Mouse (Mus musculus): Measurements from ENCODE around the gene Slc17a7.

Gene Slc17a7

GRCm38 (mm10) chr7:45129776-45130512, 33.8 kb upstream of the Slc17a7 start:
- in situ Hi-C loops (cut with MboI; ENCODE audit: unreplicated experiment in 2 of 2), result loop anchor here in 1 of 2 experiments (5.0 to 10.0 kb wide), 4 partner anchors 48 to 585 kb away; partner anchors contain the start of genes Prmt1, Rpl18 and Sphk2

GRCm38 (mm10) chr7:45131850-45132249, 31.9 kb upstream of the Slc17a7 start:
- in situ Hi-C loops (cut with MboI; ENCODE audit: unreplicated experiment in 2 of 2), result no loop called here

- in situ Hi-C loops (cut with MboI; ENCODE audit: unreplicated experiment in 2 of 2), result no loop called here
These were observed 30.1 kb upstream of the Slc17a7 start for GRCm38 (mm10) chr7:45133446-45134159.

GRCm38 (mm10) chr7:45134544-45135026, 29.2 kb upstream of the Slc17a7 start:
- in situ Hi-C loops (cut with MboI; ENCODE audit: unreplicated experiment in 2 of 2), result loop anchor here in 1 of 2 experiments (5.0 kb wide), 1 partner anchor 52 kb away; no protein-coding TSS in a partner anchor

DNA sequence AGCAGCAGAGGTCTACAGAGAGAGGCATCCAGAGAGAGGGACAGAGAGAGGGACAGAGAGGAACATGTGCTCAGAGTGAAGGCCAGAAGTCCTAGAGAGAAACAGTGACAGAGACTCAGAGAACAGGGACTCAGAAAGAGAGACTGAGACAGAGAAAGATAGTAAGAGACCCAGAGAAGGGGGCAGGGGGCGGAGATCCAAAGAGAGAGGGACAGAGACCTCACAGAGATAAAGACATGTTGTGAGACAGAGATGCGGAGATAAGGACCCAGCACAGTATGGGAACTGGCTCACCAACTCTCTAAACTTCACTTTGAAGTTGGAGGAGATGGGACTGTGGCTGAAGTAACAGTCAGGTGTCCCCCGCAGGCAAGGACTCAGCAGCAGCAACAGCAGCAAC, 28.4 kb upstream of the Slc17a7 start:
- in situ Hi-C loops (cut with MboI; ENCODE audit: unreplicated experiment in 2 of 2), result loop anchor here in 1 of 2 experiments (5.0 kb wide), 1 partner anchor 53 kb away; no protein-coding TSS in a partner anchor

- in situ Hi-C loops (cut with MboI; ENCODE audit: unreplicated experiment in 2 of 2), result loop anchor here in 1 of 2 experiments (5.0 kb wide), 1 partner anchor 54 kb away; no protein-coding TSS in a partner anchor
These were observed 27.7 kb upstream of the Slc17a7 start, which contains the start of the genes Gm45713 and Flt3l for GRCm38 (mm10) chr7:45135993-45136567. TSS of gene Gm45713 (minus strand) at chr7:45136231. TSS of gene Flt3l (minus strand) at chr7:45136432.

- in situ Hi-C loops (cut with MboI; ENCODE audit: unreplicated experiment in 2 of 2), result loop anchor here in 1 of 2 experiments (5.0 kb wide), 1 partner anchor 55 kb away; no protein-coding TSS in a partner anchor
These were observed 26.4 kb upstream of the Slc17a7 start for GRCm38 (mm10) chr7:45137171-45138006.

DNA sequence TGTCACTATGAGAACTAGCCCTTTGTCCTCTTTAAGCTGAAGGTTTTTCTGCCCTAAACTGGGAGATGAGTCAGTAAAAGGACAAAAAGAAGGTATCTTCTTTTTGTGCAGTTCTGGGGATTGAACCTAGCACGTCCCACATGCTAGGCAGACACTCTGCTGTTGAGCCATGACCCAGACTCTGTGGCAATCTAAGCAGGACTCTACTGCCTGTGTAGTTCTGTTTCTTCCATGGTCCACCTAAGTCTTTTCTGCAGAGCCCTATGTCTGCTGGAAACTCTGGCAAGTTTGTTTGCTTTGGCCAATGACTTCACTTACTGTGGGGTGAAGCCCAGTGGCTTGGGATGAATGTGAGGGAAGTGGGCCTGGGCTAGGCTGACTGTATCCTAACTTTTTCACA, 25.3 kb upstream of the Slc17a7 start:
- in situ Hi-C loops (cut with MboI; ENCODE audit: unreplicated experiment in 2 of 2), result loop anchor here in 1 of 2 experiments (5.0 kb wide), 1 partner anchor 56 kb away; no protein-coding TSS in a partner anchor

- in situ Hi-C loops (cut with MboI; ENCODE audit: unreplicated experiment in 2 of 2), result loop anchor here in 1 of 2 experiments (5.0 kb wide), 1 partner anchor 58 kb away; no protein-coding TSS in a partner anchor
These were observed 23.6 kb upstream of the Slc17a7 start for GRCm38 (mm10) chr7:45139904-45140723.

GRCm38 (mm10) chr7:45141319-45141718, 22.4 kb upstream of the Slc17a7 start:
- in situ Hi-C loops (cut with MboI; ENCODE audit: unreplicated experiment in 2 of 2), result no loop called here

DNA sequence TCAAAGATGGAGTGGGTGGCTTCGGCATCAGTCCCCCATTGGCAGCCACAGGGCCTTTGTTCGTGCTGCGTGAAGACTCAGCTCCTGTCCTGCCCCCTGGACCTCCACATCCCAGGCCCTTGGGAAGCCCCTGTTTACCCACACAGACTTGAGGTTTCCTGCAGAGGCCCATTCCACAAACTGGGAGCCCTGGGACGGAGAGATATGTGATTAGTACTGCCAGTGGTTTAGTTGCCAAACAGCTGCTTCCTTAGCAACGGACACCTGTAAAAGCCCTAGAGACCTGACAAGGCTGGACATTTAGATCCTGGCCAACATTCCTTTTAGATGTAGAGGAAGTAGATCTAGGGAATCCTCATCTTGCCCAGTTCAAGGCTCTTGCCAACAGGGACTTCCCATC, 21.8 kb upstream of the Slc17a7 start:
- in situ Hi-C loops (cut with MboI; ENCODE audit: unreplicated experiment in 2 of 2), result no loop called here

- in situ Hi-C loops (cut with MboI; ENCODE audit: unreplicated experiment in 2 of 2), result no loop called here
These were observed 19.2 kb upstream of the Slc17a7 start for GRCm38 (mm10) chr7:45144368-45145174.

DNA sequence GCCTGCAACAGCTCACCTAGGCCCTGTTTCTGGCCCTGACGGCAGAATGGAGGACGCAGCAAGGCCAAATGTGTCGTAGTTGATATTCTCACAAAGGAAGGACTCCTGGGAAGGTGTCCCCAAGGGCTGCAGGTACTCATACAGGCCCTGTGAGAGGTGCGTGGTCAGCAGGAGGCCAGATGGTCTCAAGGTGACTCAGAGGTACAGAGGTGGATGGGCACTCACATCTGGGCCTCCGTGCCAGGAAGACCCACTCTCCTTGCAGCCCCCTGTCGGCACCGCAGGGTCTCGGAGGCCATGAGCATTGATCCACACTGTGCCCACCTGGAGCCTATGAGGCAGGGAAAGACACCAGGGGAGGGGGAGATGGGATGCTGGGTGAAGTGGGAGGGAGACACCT, 18.3 kb upstream of the Slc17a7 start:
- in situ Hi-C loops (cut with MboI; ENCODE audit: unreplicated experiment in 2 of 2), result no loop called here

- in situ Hi-C loops (cut with MboI; ENCODE audit: unreplicated experiment in 2 of 2), result no loop called here
These were observed 16.5 kb upstream of the Slc17a7 start for GRCm38 (mm10) chr7:45147267-45147666.

GRCm38 (mm10) chr7:45147899-45148298, 15.8 kb upstream of the Slc17a7 start:
- in situ Hi-C loops (cut with MboI; ENCODE audit: unreplicated experiment in 2 of 2), result no loop called here

- in situ Hi-C loops (cut with MboI; ENCODE audit: unreplicated experiment in 2 of 2), result no loop called here
These were observed 15.1 kb upstream of the Slc17a7 start for GRCm38 (mm10) chr7:45148534-45149098.

DNA sequence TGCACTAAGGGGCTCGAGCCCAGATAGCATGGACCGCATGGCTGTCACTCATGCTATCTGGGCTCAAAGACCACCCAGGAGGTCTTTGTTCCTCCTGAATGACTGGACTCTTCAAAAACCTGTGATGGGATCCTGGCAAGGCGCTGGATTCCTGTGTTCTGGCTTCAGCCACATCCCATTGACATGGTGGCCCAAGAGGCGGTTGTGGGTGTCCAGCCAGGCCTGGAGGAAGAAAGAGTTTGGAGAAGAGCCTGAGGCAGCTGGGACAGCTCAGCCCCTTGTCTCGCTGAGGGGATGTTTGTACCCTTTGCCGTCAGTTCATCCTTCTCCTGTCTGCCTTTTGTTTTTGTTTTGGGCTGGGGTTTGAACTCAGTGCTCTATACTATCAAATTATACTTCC, 14.2 kb upstream of the Slc17a7 start:
- in situ Hi-C loops (cut with MboI; ENCODE audit: unreplicated experiment in 2 of 2), result no loop called here

DNA sequence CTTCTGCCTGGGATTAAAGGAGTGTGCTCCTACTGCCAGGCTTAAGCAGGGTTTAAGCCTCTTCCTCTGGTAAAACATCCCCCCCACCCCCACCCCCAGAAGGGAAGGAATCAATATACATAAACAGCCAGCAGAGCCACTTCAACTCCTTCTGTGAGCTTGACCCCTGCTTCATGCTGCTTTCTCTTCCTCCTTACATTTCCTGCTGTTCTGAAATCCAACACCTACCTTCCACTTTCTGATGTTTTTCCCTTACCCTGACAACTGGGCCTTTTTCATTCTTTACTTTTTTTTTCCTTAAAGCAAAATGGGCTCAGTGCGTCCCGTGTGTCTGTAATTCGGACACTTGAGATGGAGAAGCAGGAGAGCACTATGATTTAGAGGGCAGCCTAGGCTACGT, 13.4 kb upstream of the Slc17a7 start:
- in situ Hi-C loops (cut with MboI; ENCODE audit: unreplicated experiment in 2 of 2), result loop anchor here in 1 of 2 experiments (10.0 kb wide), 1 partner anchor 166 kb away; the partner anchor contains the start of gene Prmt1
